15 mouse cellular contexts compared by ENCODE assay signal in genomic region chrX:121497727-121498126, GRCm38 (mm10).
DNase-seq lines count a peak whose midpoint lies in the region; ATAC-seq lines count a peak whose summit lies in the region.
"Had no signal": no experiment of that assay in that cellular context is flagged by ENCODE, and none has a peak within 500 bp of the region (broad histone marks: within the 10 kb centered on the region; RNA-seq: fewer than 3 reads in every experiment).

No protein-coding gene starts in this region.

- H3K4me1 ChIP-seq in kidney, embryonic 14.5 days (ENCODE audit: control insufficient read depth, insufficient read depth, low read length), result no peaks in the 10 kb centered on the region
- H3K4me1 ChIP-seq: forebrain, embryonic 10.5 days had no signal

- H3K9me3 ChIP-seq in kidney, embryonic 14.5 days (ENCODE audit: control insufficient read depth, low read length), result no peaks in the 10 kb centered on the region
- H3K9me3 ChIP-seq: forebrain, embryonic 10.5 days had no signal

- H3K4me2 ChIP-seq in kidney, embryonic 14.5 days (replicated peaks; ENCODE audit: low read depth, low read length), result no peak overlapping the region

- H3K27me3 ChIP-seq in kidney, embryonic 14.5 days (ENCODE audit: control insufficient read depth, insufficient read depth, low read length), result no peaks in the 10 kb centered on the region

- ATAC-seq in kidney, embryonic 14.5 days (ENCODE audit: low FRiP score, low TSS enrichment), result no peak
- peak; percentile 80 to 86; a peak in 3 of 4 replicates for ATAC-seq in hematopoietic stem cell, adult 5-6 weeks (replicated peaks in 1 of 2; ENCODE audit: insufficient read depth in 1 of 2, low FRiP score in 2 of 2, low TSS enrichment in 1 of 2, low read depth in 1 of 2, poor library complexity in 2 of 2, severe bottlenecking in 2 of 2)
- ATAC-seq: activated CD4-positive, CD25-positive, alpha-beta regulatory T cell, adult 4 months had no signal

- WGBS in kidney, embryonic 14.5 days, result 30% methylated on average over 2 of the region's 2 CpGs

- H3K9ac ChIP-seq in kidney, embryonic 14.5 days (ENCODE audit: low read depth, low read length), result no peak overlapping the region

- no peak overlapping the region for H3K4me3 ChIP-seq in kidney, embryonic 14.5 days (ENCODE audit: low read length)
- H3K4me3 ChIP-seq: forebrain, embryonic 10.5 days had no signal

- peak; percentile 51 for DNase-seq in kidney, postnatal 10 days
- peak; percentile 3 for DNase-seq in right cerebral cortex, adult 18-20 months
- DNase-seq in right cerebral cortex, postnatal 36 days (ENCODE audit: low spot score in 2 of 2), result no peak
- peak; percentile 0 for DNase-seq in skeletal muscle tissue, adult 2 months (ENCODE audit: low read depth, low spot score)
- no peak for DNase-seq in gastrocnemius, postnatal 25 days
- DNase-seq in heart, postnatal 36 days, result no peak
- DNase-seq: embryo, embryonic 11 days; heart, adult 11 months; kidney, adult 9 months; retina, postnatal 1 day had no signal

- H3K27ac ChIP-seq in kidney, embryonic 14.5 days (ENCODE audit: low read depth, low read length), result no peak overlapping the region
- H3K27ac ChIP-seq: forebrain, embryonic 10.5 days; macrophage had no signal

- intact Hi-C loops in heart, postnatal 36 days (cut with DNase I), result no loop called here

- H3K36me3 ChIP-seq in kidney, embryonic 14.5 days (ENCODE audit: control insufficient read depth, insufficient read depth, low read length), result no peaks in the 10 kb centered on the region
- H3K36me3 ChIP-seq: forebrain, embryonic 10.5 days had no signal

Comparison
In these comparisons a context has a peak if more than half of its experiments do, and no peak if none do; other contexts are left out.
1. DNase-seq: peak in kidney, postnatal 10 days (single experiment), right cerebral cortex, adult 18-20 months (single experiment) and skeletal muscle tissue, adult 2 months (single experiment); none in right cerebral cortex, postnatal 36 days (0 of 2), gastrocnemius, postnatal 25 days (single experiment) and heart, postnatal 36 days (0 of 2).